In genomic region chr2:28123910-28124309, GRCm38 (mm10) we compare ENCODE assay signal across 19 mouse cellular contexts. TPM values are rescaled to one million over a fixed set of nuclear protein-coding genes. Genes with fewer than 3 reads are reported as not detected.
"Had no signal": no experiment of that assay in that cellular context is flagged by ENCODE, and none has a peak within 500 bp of the region (broad histone marks: within the 10 kb centered on the region; RNA-seq: fewer than 3 reads in every experiment).

No protein-coding gene starts in this region.

- H3K9me3 ChIP-seq: neural tube, embryonic 12.5 days; neural tube, embryonic 15.5 days had no signal

- H3K9ac ChIP-seq: liver, embryonic 13.5 days; neural tube, embryonic 12.5 days; neural tube, embryonic 15.5 days had no signal

- H3K36me3 ChIP-seq: liver, embryonic 13.5 days; neural tube, embryonic 12.5 days; neural tube, embryonic 15.5 days had no signal

- DNase-seq: kidney, adult 18-20 months; kidney, adult 9 months; kidney, postnatal 14 days; kidney, postnatal 4 days; layer of hippocampus, adult 9-11 months; liver, embryonic 13.5 days; lung, adult 2 months; lung, postnatal 14 days; midbrain, embryonic 14.5 days; right cerebral cortex, postnatal 25 days; thymus, adult 2 months; thymus, postnatal 14 days; thymus, postnatal 4 days had no signal

- H3K4me1 ChIP-seq: liver, embryonic 13.5 days had no signal

- H3K4me3 ChIP-seq: liver, embryonic 13.5 days; neural tube, embryonic 12.5 days; neural tube, embryonic 15.5 days had no signal

- H3K4me2 ChIP-seq: liver, embryonic 13.5 days; neural tube, embryonic 12.5 days; neural tube, embryonic 15.5 days had no signal

- H3K27me3 ChIP-seq: neural tube, embryonic 12.5 days; neural tube, embryonic 15.5 days had no signal

- H3K27ac ChIP-seq: liver, embryonic 13.5 days; macrophage; neural tube, embryonic 12.5 days; neural tube, embryonic 15.5 days had no signal

RNA-seq across cellular contexts. Expression of gene Fcnb, which starts 39.2 kb away (rescaled TPM):
- polyA plus RNA-seq: liver, adult 2 months; midbrain, embryonic 14.5 days; midbrain, postnatal 0 days; neural tube, embryonic 15.5 days; small intestine, adult 2 months had no signal
